Mouse (Mus musculus) myocyte (in vitro differentiated cells): ENCODE results near the gene Chst12.

ENCODE experiments used
- MAX ChIP-seq: IDR thresholded peaks from one replicate; pipeline ENCODE4 v1.6.1; 2011; ENCODE audit warnings: low read depth, mild to moderate bottlenecking, control low read depth
- MYOD1 ChIP-seq, 3 experiments: IDR thresholded peaks; one replicate each; pipeline ENCODE4 v1.6.1; 2011; ENCODE audit warnings: control low read depth in 2 of 3, low read depth in 2 of 3, mild to moderate bottlenecking in 2 of 3, moderate library complexity in 1 of 3; ENCODE audit not compliant: insufficient read length in 2 of 3, control insufficient read depth in 1 of 3
- MYOG ChIP-seq, 3 experiments: IDR thresholded peaks; one replicate each; pipeline ENCODE4 v1.6.1; 2011; ENCODE audit warnings: control low read depth in 2 of 3, low read depth in 2 of 3, mild to moderate bottlenecking in 2 of 3; ENCODE audit not compliant: insufficient read length in 2 of 3, control insufficient read depth in 1 of 3, insufficient read depth in 1 of 3
- POLR2A ChIP-seq: IDR thresholded peaks from one replicate; pipeline ENCODE4 v1.6.1; 2011; ENCODE audit warnings: low read depth, mild to moderate bottlenecking, control low read depth, moderate library complexity; ENCODE audit not compliant: insufficient read length
- TCF12 ChIP-seq: IDR thresholded peaks from one replicate; pipeline ENCODE4 v1.6.1; 2011; ENCODE audit warnings: mild to moderate bottlenecking, control low read depth; ENCODE audit not compliant: poor library complexity, insufficient read depth, severe bottlenecking
- TCF3 ChIP-seq: IDR thresholded peaks from one replicate; pipeline ENCODE4 v1.6.1; 2011; ENCODE audit warnings: low read depth, control low read depth; ENCODE audit not compliant: insufficient read length

DNA sequence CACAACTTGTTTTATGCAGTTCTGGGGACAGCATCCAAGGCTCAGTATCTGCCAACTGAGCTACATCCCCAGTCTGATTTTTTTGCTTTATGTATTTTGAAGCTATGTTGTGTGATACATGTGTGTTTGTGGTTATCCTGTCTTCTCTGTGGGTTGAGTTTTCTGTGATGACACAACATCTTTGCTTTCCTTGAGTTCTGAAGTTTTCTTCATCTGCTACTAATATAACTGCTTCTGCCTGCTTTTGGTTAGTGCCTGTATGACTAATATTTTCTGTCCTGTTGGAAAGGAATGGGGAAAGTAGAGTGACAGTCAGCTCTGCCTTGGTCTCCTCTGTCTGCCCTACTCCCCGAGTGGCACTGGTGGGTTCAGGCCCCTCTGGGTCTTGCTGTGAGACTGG, 15.8 kb downstream of the Chst12 start:
- TF ChIP-seq MYOG (IDR thresholded peaks at IDR 0.05; ENCODE audit: control insufficient read depth in 1 of 3, insufficient read depth in 1 of 3, insufficient read length in 2 of 3, low read depth in 2 of 3) = no peak
- no peak for TF ChIP-seq POLR2A
- TF ChIP-seq TCF12 = no peak
- no peak for TF ChIP-seq MAX
- no peak for TF ChIP-seq TCF3
- TF ChIP-seq MYOD1 (IDR thresholded peaks at IDR 0.05; ENCODE audit: control insufficient read depth in 1 of 3, insufficient read length in 2 of 3, low read depth in 2 of 3) = no peak
